Mouse (Mus musculus) midbrain, embryonic 15.5 days (tissue): ENCODE data around the gene Nol9. TPM values are rescaled to one million over a fixed set of nuclear protein-coding genes. Genes with fewer than 3 reads are reported as not detected.

Source experiments
- ATAC-seq: fragments of 200-750 bp; cut with Nextera tagmentation; replicated peaks from 2 replicates; pipeline ENCODE4 v1.8.0; 2017; ENCODE audit warnings: moderate TSS enrichment
- H3K27ac ChIP-seq: fragments of 300-500 bp; sonication (generic); 2 replicates; pipeline ENCODE4 v1.5.1; 2015; ENCODE audit warnings: mild to moderate bottlenecking, inconsistent platforms
- H3K27me3 ChIP-seq: fragments of 300-500 bp; sonication (generic); replicated peaks from 2 replicates; pipeline ENCODE4 v1.6.1; 2015; ENCODE audit warnings: inconsistent platforms
- H3K36me3 ChIP-seq: fragments of 300-500 bp; sonication (generic); replicated peaks from 2 replicates; pipeline ENCODE4 v1.6.1; 2015; ENCODE audit warnings: inconsistent platforms
- H3K4me1 ChIP-seq: fragments of 300-500 bp; sonication (generic); 2 replicates; pipeline ENCODE4 v1.6.1; 2015; ENCODE audit warnings: inconsistent platforms
- H3K4me2 ChIP-seq: fragments of 300-500 bp; sonication (generic); 2 replicates; pipeline ENCODE4 v1.6.1; 2015; ENCODE audit warnings: inconsistent platforms, mild to moderate bottlenecking, moderate library complexity
- H3K4me3 ChIP-seq: fragments of 300-500 bp; sonication (generic); 2 replicates; pipeline ENCODE4 v1.5.1; 2015; ENCODE audit warnings: mild to moderate bottlenecking, inconsistent platforms
- H3K9ac ChIP-seq: fragments of 300-500 bp; sonication (generic); 2 replicates; pipeline ENCODE4 v1.6.1; 2015; ENCODE audit warnings: mild to moderate bottlenecking, inconsistent platforms
- H3K9me3 ChIP-seq: fragments of 300-500 bp; sonication (generic); 2 replicates; pipeline ENCODE4 v1.6.1; 2016; ENCODE audit warnings: inconsistent platforms
- WGBS: fragments of 180-500 bp; shearing (Covaris S2); methylation state at CpG from one replicate; pipeline ENCODE4 v1.1.7; 2015; ENCODE audit warnings: mixed read lengths; 5-methylcytosine and 5-hydroxymethylcytosine counted together
- polyA plus RNA-seq: library from polyadenylated mRNA; unstranded; fragments of >200 nt; fragmentation: Nextera tagmentation; extraction: Ambion mirVana; gene quantifications from 2 replicates; pipeline ENCODE4 v1.2.1, GENCODE M21; 2015

The Nol9 gene
- polyA plus RNA-seq, 1 experiment from 2014 or later: 27.4 TPM

DNA sequence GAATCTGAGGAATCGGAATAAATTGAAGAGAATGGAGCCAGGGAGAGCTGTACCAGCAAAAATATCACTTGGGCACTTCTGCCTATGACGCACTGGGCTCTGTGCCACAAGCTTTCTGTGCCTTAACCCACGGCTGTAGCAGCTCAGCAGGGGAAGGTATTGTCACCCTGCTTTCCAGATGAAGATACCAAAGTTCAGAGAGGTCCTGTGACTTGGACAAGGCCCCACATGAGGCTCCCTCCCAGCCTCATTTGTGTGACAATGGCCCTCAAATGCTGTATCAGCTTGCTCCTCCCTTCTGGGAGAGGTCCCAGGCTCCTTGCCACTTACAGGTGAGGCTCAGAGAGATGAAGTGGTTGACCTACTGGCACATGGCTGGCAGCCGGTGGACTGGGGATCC is 49.0 kb downstream of the Nol9 start:
- ATAC-seq: no peak
- Histone ChIP-seq H3K36me3 (no peaks in the 10 kb centered on the region), H3K9ac (no peak overlapping the region; the same call in 1 of the 2 replicates), H3K4me3 (no peak overlapping the region), H3K4me2 (peak overlapping the region; percentile 80), H3K27ac (no peak overlapping the region), H3K9me3 (no peaks in the 10 kb centered on the region), H3K4me1 (peaks cover 18% of the 10 kb centered on the region), H3K27me3 (no peaks in the 10 kb centered on the region)
- 19% methylated on average over 4 of the region's 4 CpGs for WGBS

DNA sequence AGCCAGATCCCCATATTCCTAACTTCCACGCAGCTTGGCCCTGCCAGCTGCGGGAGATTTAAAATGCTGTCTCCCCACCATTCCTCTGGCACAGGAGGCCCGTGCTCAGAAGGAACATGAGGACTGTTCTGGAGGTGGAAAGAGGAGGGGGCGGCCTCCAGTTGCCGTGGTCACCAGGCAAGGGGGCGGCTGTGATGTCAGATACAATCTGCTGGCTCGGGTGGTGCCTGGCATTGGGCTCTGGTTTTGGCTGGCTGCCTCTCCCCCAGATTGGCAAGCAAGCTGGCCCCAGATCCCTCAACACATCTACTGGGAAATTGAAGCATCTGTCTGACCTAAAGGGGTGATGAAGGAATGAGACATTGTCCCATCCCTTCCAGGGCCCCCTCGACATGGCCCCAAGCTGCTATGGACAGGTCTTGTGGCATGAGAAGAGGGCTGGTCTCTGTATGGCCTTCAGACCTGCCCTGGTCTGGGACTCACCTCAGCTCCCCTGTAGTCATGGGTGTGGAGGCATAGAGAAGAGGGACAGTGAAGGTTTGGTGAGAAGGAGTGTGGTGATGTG is 49.5 kb downstream of the Nol9 start:
- Histone ChIP-seq H3K4me2 (no peak overlapping the region), H3K9ac (no peak overlapping the region; the same call in 1 of the 2 replicates), H3K27me3 (no peaks in the 10 kb centered on the region), H3K4me1 (peaks cover 18% of the 10 kb centered on the region), H3K36me3 (no peaks in the 10 kb centered on the region), H3K9me3 (no peaks in the 10 kb centered on the region), H3K4me3 (no peak overlapping the region), H3K27ac (no peak overlapping the region)
- 48% methylated on average over 8 of the region's 8 CpGs for WGBS
- ATAC-seq: no peak

GRCm38 (mm10) chr4:152090191-152090590 is 51.1 kb downstream of the Nol9 start:
- 82% methylated on average over 9 of the region's 9 CpGs for WGBS
- H3K4me3 ChIP-seq: no peak overlapping the region
- no peak for ATAC-seq

GRCm38 (mm10) chr4:152092751-152093293 is 53.7 kb downstream of the Nol9 start:
- no peaks in the 10 kb centered on the region for H3K27me3 ChIP-seq
- no peak overlapping the region for H3K4me2 ChIP-seq
- no peaks in the 10 kb centered on the region for H3K9me3 ChIP-seq
- no peaks in the 10 kb centered on the region for H3K36me3 ChIP-seq
- H3K4me3 ChIP-seq: no peak overlapping the region
- H3K27ac ChIP-seq: no peak overlapping the region
- ATAC-seq: no peak
- peaks cover 12% of the 10 kb centered on the region for H3K4me1 ChIP-seq
- WGBS: 62% methylated on average over 8 of the region's 8 CpGs
- no peak overlapping the region for H3K9ac ChIP-seq

More at GRCm38 (mm10) chr4:152090191-152090590, 51.1 kb downstream of the Nol9 start:
- H3K27me3 ChIP-seq: no peaks in the 10 kb centered on the region
- H3K9ac ChIP-seq: no peak overlapping the region
- H3K9me3 ChIP-seq: no peaks in the 10 kb centered on the region
- no peak overlapping the region for H3K4me2 ChIP-seq
- H3K4me1 ChIP-seq: peaks cover 18% of the 10 kb centered on the region
- H3K36me3 ChIP-seq: no peaks in the 10 kb centered on the region
- H3K27ac ChIP-seq: no peak overlapping the region

GRCm38 (mm10) chr4:152094233-152094632 is 55.1 kb downstream of the Nol9 start:
- 90% methylated on average over 12 of the region's 12 CpGs for WGBS
- H3K9me3 ChIP-seq: no peaks in the 10 kb centered on the region
- no peaks in the 10 kb centered on the region for H3K27me3 ChIP-seq
- H3K4me3 ChIP-seq: no peak overlapping the region
- no peak overlapping the region for H3K27ac ChIP-seq
- no peak for ATAC-seq
- no peak overlapping the region for H3K4me2 ChIP-seq
- peaks cover 4% of the 10 kb centered on the region for H3K4me1 ChIP-seq
- no peak overlapping the region for H3K9ac ChIP-seq
- H3K36me3 ChIP-seq: no peaks in the 10 kb centered on the region

DNA sequence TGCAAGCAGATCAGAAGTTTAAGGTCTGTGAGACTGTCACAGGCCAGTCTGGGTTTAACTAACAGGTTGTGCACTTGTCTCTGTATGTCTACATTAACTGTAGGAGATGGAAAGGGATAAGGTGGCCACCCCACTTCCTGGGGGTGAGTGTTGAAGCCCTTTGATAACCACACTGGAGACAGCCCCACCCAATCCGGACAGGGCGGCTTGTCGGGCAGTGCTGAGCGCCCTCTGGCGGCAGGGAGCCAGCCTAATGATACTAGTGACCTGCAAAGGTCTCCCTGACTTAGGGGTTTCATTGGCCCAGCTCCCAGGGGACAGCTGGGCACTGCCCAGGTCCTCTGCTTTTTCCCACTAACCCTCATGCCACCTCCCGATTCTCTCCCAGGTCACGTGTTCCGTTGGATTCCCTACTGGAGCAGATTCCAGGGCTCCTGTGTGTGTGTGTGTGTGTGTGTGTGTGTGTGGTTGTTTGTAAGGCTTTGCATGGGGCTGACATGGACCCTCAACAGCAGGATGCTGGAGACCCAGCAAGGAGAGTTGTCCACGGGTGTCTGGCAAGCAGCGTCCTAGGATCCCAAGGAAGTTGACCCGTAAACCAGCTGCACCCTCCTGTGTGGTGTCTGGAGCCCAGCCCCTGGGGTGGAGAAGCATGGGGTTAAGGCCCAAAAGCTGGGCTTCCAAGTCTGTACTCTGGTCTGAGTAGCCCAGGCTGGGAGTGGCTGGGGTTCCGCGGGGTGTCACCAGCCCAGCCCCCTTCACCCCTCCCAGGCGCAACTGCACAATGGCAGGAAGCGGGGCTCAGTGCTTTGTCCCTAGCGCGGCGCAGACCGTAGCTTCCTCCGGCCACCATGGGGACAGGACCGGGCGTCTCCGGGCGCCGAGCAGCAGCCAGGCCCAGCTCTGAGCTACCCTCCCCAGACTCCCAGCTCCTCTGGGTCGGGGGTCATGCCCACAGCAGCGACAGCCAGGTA is 57.1 kb downstream of the Nol9 start:
- Histone ChIP-seq H3K4me3 (no peak overlapping the region), H3K9me3 (no peaks in the 10 kb centered on the region), H3K27me3 (no peaks in the 10 kb centered on the region), H3K27ac (0 out of 2 replicates have a peak overlapping the region, but pooled peaks have one; percentile 25), H3K36me3 (no peaks in the 10 kb centered on the region), H3K4me1 (peaks cover 4% of the 10 kb centered on the region), H3K9ac (no peak overlapping the region), H3K4me2 (no peak overlapping the region)
- 12% methylated on average over 27 of the region's 27 CpGs for WGBS
- 0 out of 2 replicates have a peak, but pooled peaks have one; percentile 30 for ATAC-seq

DNA sequence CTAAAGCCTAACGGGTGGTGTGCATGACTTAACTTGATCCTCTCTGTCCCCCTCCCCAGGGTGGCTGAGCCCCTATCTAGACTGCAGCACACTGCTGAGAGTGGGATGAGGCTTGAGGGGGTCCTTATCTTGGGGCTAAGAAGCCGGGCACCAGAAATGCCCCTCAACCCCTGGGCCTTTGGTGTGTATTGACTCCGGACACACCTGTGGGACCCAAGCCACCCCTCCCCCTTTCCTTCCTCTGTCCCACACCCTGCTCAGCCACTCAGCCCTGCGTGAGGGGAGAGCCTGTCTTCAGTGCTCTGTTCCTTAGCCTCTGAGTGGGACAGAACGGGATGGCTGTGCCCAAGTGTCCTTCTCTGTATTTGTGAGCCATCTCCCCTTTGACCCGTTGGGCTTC is 57.8 kb downstream of the Nol9 start:
- no peaks in the 10 kb centered on the region for H3K9me3 ChIP-seq
- 44% methylated on average over 6 of the region's 6 CpGs for WGBS
- no peaks in the 10 kb centered on the region for H3K36me3 ChIP-seq
- no peak overlapping the region for H3K4me3 ChIP-seq
- H3K9ac ChIP-seq: no peak overlapping the region
- peaks cover 4% of the 10 kb centered on the region for H3K4me1 ChIP-seq
- ATAC-seq: no peak; the same call in 1 of the 2 replicates
- no peak overlapping the region for H3K4me2 ChIP-seq
- no peaks in the 10 kb centered on the region for H3K27me3 ChIP-seq
- H3K27ac ChIP-seq: 0 out of 2 replicates have a peak overlapping the region, but pooled peaks have one; percentile 25

- 32% methylated on average over 11 of the region's 11 CpGs for WGBS
- Histone ChIP-seq H3K27ac (no peak overlapping the region), H3K9ac (no peak overlapping the region), H3K4me1 (peaks cover 4% of the 10 kb centered on the region), H3K9me3 (no peaks in the 10 kb centered on the region), H3K36me3 (no peaks in the 10 kb centered on the region), H3K4me2 (no peak overlapping the region), H3K4me3 (no peak overlapping the region), H3K27me3 (no peaks in the 10 kb centered on the region)
- ATAC-seq: no peak
Observed at GRCm38 (mm10) chr4:152097911-152098799, 59.0 kb downstream of the Nol9 start.

DNA sequence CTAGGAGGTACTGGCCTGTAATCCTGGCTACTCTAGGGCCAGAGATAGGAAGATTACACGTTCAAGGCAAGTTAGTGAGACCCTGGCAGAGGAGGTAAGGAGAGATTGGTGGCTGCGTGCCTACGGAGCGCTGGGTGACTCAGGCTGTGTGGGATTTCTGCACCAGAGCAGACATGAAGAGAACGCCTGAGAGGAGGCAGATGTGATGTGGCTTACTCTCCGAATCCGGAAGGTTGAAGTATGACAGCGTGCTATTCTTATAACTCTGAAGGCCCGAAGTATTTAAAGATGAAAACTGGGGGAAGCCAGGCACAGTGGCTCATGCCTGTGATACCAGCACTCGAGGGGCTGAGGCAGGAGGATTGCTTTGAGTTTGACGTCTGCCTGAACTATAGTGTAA is 61.4 kb downstream of the Nol9 start:
- Histone ChIP-seq H3K27me3 (no peaks in the 10 kb centered on the region), H3K4me3 (no peak overlapping the region), H3K9ac (no peak overlapping the region), H3K4me1 (peaks cover 4% of the 10 kb centered on the region), H3K36me3 (no peaks in the 10 kb centered on the region), H3K9me3 (no peaks in the 10 kb centered on the region), H3K27ac (no peak overlapping the region), H3K4me2 (no peak overlapping the region)
- WGBS: 79% methylated on average over 11 of the region's 11 CpGs
- no peak for ATAC-seq

- Histone ChIP-seq H3K27ac (no peak overlapping the region), H3K27me3 (no peaks in the 10 kb centered on the region), H3K4me1 (peaks cover 4% of the 10 kb centered on the region), H3K4me3 (no peak overlapping the region), H3K9me3 (no peaks in the 10 kb centered on the region), H3K9ac (no peak overlapping the region), H3K36me3 (no peaks in the 10 kb centered on the region), H3K4me2 (no peak overlapping the region)
- ATAC-seq: no peak
- WGBS: 86% methylated on average over 7 of the region's 7 CpGs
Observed at GRCm38 (mm10) chr4:152101081-152101653, 62.0 kb downstream of the Nol9 start.

GRCm38 (mm10) chr4:152101921-152102320 is 62.8 kb downstream of the Nol9 start:
- WGBS: 96% methylated on average over 16 of the region's 16 CpGs
- no peaks in the 10 kb centered on the region for H3K4me1 ChIP-seq
- no peak overlapping the region for H3K4me3 ChIP-seq
- no peak overlapping the region for H3K4me2 ChIP-seq
- H3K27ac ChIP-seq: no peak overlapping the region
- no peak overlapping the region for H3K9ac ChIP-seq
- H3K9me3 ChIP-seq: no peaks in the 10 kb centered on the region
- H3K27me3 ChIP-seq: no peaks in the 10 kb centered on the region
- ATAC-seq: no peak
- H3K36me3 ChIP-seq: no peaks in the 10 kb centered on the region
